Mouse (Mus musculus) splenic B cell, adult 2 months (primary cell): ENCODE measurements around the gene Rbm4b.
"Not testable (repeated sequence)": the region's sequence is repeated elsewhere in the genome, so short reads cannot be mapped to it uniquely, and the experiment has no call there.

Source experiments
- DNase-seq: peaks from one replicate; pipeline ENCODE4 v3.0.0-alpha.2; 2011; ENCODE audit warnings: low read depth, low spot score
- H3K27me3 ChIP-seq: 2 replicates; pipeline ENCODE4 v1.6.1; 2012; ENCODE audit warnings: mild to moderate bottlenecking, low read length, moderate library complexity, mixed read lengths; ENCODE audit not compliant: control insufficient read depth, poor library complexity, insufficient read depth, severe bottlenecking
- H3K36me3 ChIP-seq: 2 replicates; pipeline ENCODE4 v1.6.1; 2012; ENCODE audit warnings: mild to moderate bottlenecking, low read length, moderate library complexity, mixed read lengths; ENCODE audit not compliant: control insufficient read depth, poor library complexity, insufficient read depth, severe bottlenecking

Rbm4b gene

GRCm38 (mm10) chr19:4811063-4811908, 55.0 kb downstream of the Rbm4b start, which contains the start of the genes Gm21992 and Rbm14:
Gm21992 (minus strand) TSS chr19:4811612.
Rbm14 (minus strand) TSS chr19:4811634.
- H3K27me3 ChIP-seq = no peaks in the 10 kb centered on the region
- DNase-seq = peak; percentile 98
- no peaks in the 10 kb centered on the region for H3K36me3 ChIP-seq

- no peak for DNase-seq
- Histone ChIP-seq H3K27me3 (no peaks in the 10 kb centered on the region), H3K36me3 (no peaks in the 10 kb centered on the region)
Observed at GRCm38 (mm10) chr19:4811909-4812242, 55.6 kb downstream of the Rbm4b start.

- H3K27me3 ChIP-seq, H3K36me3 ChIP-seq: not testable (repeated sequence)
- DNase-seq = peak; percentile 44
Observed at GRCm38 (mm10) chr19:4812334-4812949, 56.1 kb downstream of the Rbm4b start.

GRCm38 (mm10) chr19:4813015-4813414, 56.7 kb downstream of the Rbm4b start:
- peak; percentile 42 for DNase-seq
- H3K27me3 ChIP-seq = no peaks in the 10 kb centered on the region
- no peaks in the 10 kb centered on the region for H3K36me3 ChIP-seq
